Mouse (Mus musculus): ENCODE data around the gene Mpl.

GRCm38 (mm10) chr4:118505551-118505950, 48.2 kb upstream of the Mpl start:
- TF ChIP-seq POLR2A (IDR thresholded peaks at IDR 0.05; ENCODE audit: borderline replicate concordance, extremely low read depth, insufficient read depth, insufficient read length, poor library complexity, severe bottlenecking) (no peak), CTCF (IDR thresholded peaks at IDR 0.05; ENCODE audit: borderline replicate concordance, extremely low read depth, insufficient read depth, insufficient read length) (no peak)
